Mouse (Mus musculus): ENCODE measurements around the gene Ntf5.

Ntf5 gene

DNA sequence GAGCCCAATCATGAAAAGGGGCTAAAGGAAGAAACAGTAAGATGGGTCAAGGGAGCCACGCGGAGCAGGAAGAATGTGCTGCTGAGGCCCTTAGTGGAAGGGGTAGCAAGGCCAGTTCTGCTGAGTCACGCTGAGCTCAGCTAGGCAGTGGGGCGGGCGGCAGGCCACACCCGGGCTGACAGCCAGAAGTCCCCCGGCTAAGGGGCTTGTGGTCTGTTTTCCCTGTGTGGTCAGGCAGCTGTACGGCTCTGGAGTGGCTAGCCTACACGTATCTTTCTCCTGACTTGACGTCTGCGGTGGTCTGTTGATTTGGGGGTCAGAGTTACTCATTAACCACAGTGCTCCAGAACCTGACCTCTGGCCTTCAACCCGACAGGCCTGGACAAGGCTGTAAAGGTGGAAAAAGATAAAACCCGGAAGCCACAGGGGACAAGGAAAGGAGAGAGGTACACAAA, 47.4 kb downstream of the Ntf5 start:
- CTCF ChIA-PET = no interaction called here

DNA sequence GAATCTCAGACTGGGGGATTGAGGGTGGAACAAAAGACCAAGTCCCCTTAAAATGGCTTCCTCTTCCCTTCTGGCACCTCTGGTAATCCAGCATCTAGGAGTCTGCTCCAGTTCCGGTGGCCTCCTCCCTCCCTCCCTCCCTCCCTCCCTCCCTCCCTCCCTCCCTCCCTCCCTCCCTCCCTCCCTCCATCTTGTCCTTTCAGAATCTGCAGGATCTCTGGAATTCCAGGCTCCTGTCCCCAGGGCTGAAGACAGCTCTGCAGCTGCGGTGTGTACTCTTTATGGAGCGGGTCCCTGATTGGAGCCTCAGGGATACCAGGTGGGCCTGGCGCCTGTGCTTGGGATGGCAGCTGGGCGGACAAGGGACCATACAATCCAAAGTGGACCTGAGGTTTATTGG, 47.8 kb downstream of the Ntf5 start:
- CTCF ChIA-PET = no interaction called here

DNA sequence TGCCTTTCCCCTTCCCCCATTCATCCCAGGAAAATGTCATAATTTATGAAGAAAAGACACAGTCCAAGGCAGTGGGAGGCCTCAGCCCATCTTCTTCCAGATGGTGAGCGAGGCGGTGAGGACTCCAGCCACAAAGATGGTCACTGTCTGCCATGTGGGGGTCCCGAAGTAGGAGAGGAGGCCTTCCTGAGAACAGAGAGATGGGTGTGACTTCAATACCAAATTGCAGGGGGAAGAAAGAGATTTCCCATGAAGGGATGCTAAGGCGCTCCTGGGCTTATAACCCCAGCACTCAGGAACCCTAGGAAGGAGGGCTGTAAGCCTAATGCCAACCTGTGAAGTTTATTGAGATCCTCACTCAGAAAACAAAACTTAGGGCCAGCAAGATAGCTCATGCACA, 48.3 kb downstream of the Ntf5 start:
- CTCF ChIA-PET = no interaction called here

DNA sequence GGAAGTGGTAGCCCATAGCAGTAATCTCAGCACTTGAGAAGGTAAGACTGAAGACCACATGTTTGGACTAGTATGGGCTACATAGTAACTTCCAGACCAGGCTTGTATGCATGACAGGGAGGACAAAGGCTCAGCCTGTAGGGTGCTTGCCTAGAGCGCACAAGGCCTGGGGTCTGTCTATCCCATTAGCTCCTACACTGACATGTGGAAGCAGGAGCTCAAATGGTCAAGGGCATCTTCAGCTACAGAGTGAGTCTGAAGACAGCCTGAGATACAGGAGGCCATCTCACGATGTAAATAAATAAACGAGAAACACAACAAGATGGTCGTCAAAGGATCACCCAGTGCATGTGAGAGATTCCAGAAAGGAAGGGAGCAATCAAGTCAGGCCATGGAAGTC, 48.8 kb downstream of the Ntf5 start:
- CTCF ChIA-PET = no interaction called here

GRCm38 (mm10) chr7:45462868-45463267, 49.4 kb downstream of the Ntf5 start:
- CTCF ChIA-PET = interaction anchor here (0.5 kb wide), 1 partner anchor 1168 kb away, joined by 4 read pairs; no protein-coding TSS in a partner anchor

DNA sequence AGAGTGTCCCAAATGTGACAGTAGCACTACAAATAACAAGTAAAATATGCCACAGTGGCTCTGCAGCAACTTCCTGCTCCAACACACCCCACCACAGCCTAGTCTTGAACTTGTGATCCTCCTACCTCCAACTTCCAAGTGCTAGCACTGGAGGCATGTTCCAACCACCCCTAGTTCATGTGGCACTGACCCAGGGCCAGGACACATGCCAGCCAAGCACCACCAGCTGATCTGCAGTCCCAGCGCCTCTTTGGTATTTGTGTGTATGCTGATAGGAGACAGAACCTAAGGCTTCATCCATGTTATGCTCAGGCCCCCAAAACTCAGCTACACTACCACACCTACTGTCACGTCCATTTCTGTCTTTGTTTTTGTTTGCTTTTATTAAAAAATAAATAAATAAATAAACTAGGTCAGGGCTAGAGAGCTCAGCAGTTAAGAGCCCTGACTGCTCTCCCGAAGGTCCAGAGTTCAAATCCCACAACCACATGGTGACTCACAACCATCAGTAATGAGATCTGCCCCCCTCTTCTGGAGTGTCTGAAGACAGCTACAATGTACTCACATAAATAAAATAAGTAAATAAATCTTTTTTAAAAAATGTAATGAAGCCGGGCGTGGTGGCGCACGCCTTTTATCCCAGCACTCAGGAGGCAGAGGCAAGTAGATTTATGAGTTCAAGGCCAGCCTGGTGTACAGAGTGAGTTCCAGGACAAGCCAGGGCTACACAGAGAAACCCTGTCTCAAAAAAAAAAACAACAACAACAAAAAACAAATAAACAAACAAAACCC, 50.7 kb downstream of the Ntf5 start:
- CTCF ChIA-PET = interaction anchor here (0.6 kb wide), 1 partner anchor 19 kb away, joined by 3 read pairs; no protein-coding TSS in a partner anchor

DNA sequence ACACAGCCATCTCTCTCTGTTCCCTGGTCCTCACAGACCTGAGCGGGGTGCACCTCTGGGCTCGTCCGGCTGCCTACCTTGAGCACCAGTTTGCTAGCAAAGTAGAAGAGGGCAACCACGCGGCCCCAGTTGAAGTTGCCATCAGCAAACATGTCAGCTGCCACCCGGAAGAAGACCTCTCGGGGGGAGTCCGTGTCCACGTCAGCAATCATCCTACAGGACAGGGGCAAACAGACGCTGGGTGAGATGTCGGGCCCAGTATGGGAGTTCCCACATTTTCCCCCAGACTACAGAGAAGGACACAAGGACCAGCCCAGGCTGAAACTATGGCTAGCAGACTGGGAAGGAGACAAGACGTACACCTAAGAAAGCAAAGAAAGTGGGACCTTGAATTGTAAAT, 51.6 kb downstream of the Ntf5 start:
- CTCF ChIA-PET = interaction anchor here (0.6 kb wide), 1 partner anchor 18 kb away, joined by 3 read pairs; no protein-coding TSS in a partner anchor

- CTCF ChIA-PET = no interaction called here
Measured at GRCm38 (mm10) chr7:45465549-45465948, 52.1 kb downstream of the Ntf5 start.

DNA sequence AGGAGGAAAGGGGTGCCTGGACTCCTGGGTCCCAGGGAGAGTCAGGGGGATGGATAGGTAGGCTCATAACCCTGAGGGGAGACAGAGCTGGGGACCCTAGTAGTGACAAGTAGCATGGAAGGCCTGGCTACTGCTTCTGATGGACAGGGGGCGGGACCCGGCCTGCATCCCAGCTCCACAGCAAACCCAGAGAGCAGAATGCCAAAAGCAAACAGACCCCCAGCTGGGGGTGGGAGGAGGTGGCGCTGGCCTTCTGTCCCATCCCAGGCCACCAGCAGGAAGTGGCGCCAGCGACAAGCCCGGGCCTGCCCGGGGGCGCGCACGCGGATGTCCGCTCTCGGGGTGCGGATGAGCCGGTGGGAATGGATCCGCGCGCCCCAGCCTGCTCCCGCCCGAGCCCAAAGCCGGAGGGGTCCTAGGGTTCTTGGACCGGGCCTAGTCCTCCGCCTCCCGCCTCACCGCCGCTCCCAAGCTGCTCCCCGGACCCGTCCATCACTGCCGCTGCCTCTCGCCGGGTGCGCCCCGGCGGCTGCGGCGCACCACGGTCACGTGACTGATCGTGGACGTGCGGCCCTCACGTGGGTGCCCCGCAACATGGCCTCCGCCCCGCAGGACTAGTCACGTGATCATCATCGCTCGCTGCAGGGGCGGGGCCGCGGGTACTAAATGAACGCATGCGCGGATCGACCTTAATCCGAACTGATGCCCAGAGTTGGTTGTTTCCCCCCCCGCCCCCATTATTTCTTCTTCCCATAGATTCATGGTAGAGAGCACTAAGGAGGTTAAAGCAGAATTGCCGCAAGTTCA, 53.0 kb downstream of the Ntf5 start, which contains the start of gene Bax:
Gene Bax (minus strand): TSS at position 616 of the 807 bp plus-strand sequence.
- CTCF ChIA-PET = interaction anchor here (0.5 kb wide), 1 partner anchor 45 kb away, joined by 4 read pairs; no protein-coding TSS in a partner anchor

Data from spleen, embryonic (tissue).